Mouse (Mus musculus): ENCODE measurements around the gene Nudt22. TPM values are rescaled to one million over a fixed set of nuclear protein-coding genes. Genes with fewer than 3 reads are reported as not detected.

Nudt22 gene
- polyA plus RNA-seq, 1 experiment: 68.1 TPM

GRCm38 (mm10) chr19:6954046-6954445 lies 41.9 kb downstream of the Nudt22 start:
- WGBS: 18% methylated on average over 9 of the region's 9 CpGs
- no peak for DNase-seq (ENCODE audit: low read depth, low spot score)

GRCm38 (mm10) chr19:6952712-6953037 lies 43.2 kb downstream of the Nudt22 start:
- DNase-seq (ENCODE audit: low read depth, low spot score): no peak
- 13% methylated on average over 3 of the region's 3 CpGs for WGBS

- WGBS: 1% methylated on average over 31 of the region's 31 CpGs
- no peak for DNase-seq (ENCODE audit: low read depth, low spot score)
Measured at GRCm38 (mm10) chr19:6951994-6952711, 43.8 kb downstream of the Nudt22 start.

GRCm38 (mm10) chr19:6951381-6951968 lies 44.4 kb downstream of the Nudt22 start:
- under 1% methylated on average over 35 of the region's 35 CpGs for WGBS
- peak; percentile 93 for DNase-seq (ENCODE audit: low read depth, low spot score)

- DNase-seq (ENCODE audit: low read depth, low spot score): no peak
Measured at GRCm38 (mm10) chr19:6950613-6951153, 45.2 kb downstream of the Nudt22 start.

GRCm38 (mm10) chr19:6949951-6950350 lies 46.0 kb downstream of the Nudt22 start:
- WGBS: 44% methylated on average over 5 of the region's 5 CpGs
- DNase-seq (ENCODE audit: low read depth, low spot score): no peak

More at GRCm38 (mm10) chr19:6950613-6951153, 45.2 kb downstream of the Nudt22 start:
- under 1% methylated on average over 28 of the region's 28 CpGs for WGBS

GRCm38 (mm10) chr19:6949532-6949931 lies 46.4 kb downstream of the Nudt22 start:
- DNase-seq (ENCODE audit: low read depth, low spot score): no peak
- WGBS: 45% methylated on average over 5 of the region's 5 CpGs

- DNase-seq (ENCODE audit: low read depth, low spot score): no peak
- 89% methylated on average over 4 of the region's 4 CpGs for WGBS
Measured at GRCm38 (mm10) chr19:6948186-6948585, 47.7 kb downstream of the Nudt22 start.

- WGBS: 57% methylated on average over 4 of the region's 4 CpGs
- no peak for DNase-seq (ENCODE audit: low read depth, low spot score)
Measured at GRCm38 (mm10) chr19:6947742-6948141, 48.2 kb downstream of the Nudt22 start.

- no peak for DNase-seq (ENCODE audit: low read depth, low spot score)
- WGBS: 90% methylated on average over 6 of the region's 6 CpGs
Measured at GRCm38 (mm10) chr19:6943709-6944108, 52.2 kb downstream of the Nudt22 start.

Other genes starting within 250 kb of the Nudt22 start
- 25.1 and 30.9 TPM in 2 replicates for gene Rps6ka4, start 155.5 kb downstream of the Nudt22 start, polyA plus RNA-seq (2012; rRNA removed)
- 6.7 and 11.6 TPM in 2 replicates for gene Ccdc88b, start 137.9 kb downstream of the Nudt22 start, polyA plus RNA-seq (2012; rRNA removed)
- 79.9 and 88.6 TPM in 2 replicates for gene Trmt112, start 86.4 kb downstream of the Nudt22 start, polyA plus RNA-seq (2012; rRNA removed)
- 177 and 243 TPM in 2 replicates for gene Prdx5, start 86.0 kb downstream of the Nudt22 start, polyA plus RNA-seq (2012; rRNA removed)
- 175 and 234 TPM in 2 replicates for gene Esrra, start 74.3 kb downstream of the Nudt22 start, polyA plus RNA-seq (2012; rRNA removed)
- 0.19 TPM in 1 of 2 replicates, not detected in the other for gene Catsperz, start 70.7 kb downstream of the Nudt22 start, polyA plus RNA-seq (2012; rRNA removed)
- not detected in 2 replicates for gene Kcnk4, start 61.6 kb downstream of the Nudt22 start, polyA plus RNA-seq (2012; rRNA removed)
- gene Bad, start 54.3 kb downstream of the Nudt22 start, polyA plus RNA-seq (2012; rRNA removed): 78.2 and 105 TPM in 2 replicates
- 63.3 and 70.7 TPM in 2 replicates for gene Gpr137, start 53.6 kb downstream of the Nudt22 start, polyA plus RNA-seq (2012; rRNA removed)
- gene Ppp1r14b, start 21.1 kb downstream of the Nudt22 start, polyA plus RNA-seq (2012; rRNA removed): 98.4 and 98.9 TPM in 2 replicates
- 383 and 614 TPM in 2 replicates for gene Plcb3, start 19.6 kb downstream of the Nudt22 start, polyA plus RNA-seq (2012; rRNA removed)
- gene Fkbp2, start 15.6 kb downstream of the Nudt22 start, polyA plus RNA-seq (2012; rRNA removed): 63.9 and 76.9 TPM in 2 replicates
- 17.2 and 17.5 TPM in 2 replicates for gene Vegfb, start 8.5 kb downstream of the Nudt22 start, polyA plus RNA-seq (2012; rRNA removed)
- 44.6 and 46.9 TPM in 2 replicates for gene Dnajc4, start 3.5 kb downstream of the Nudt22 start, polyA plus RNA-seq (2012; rRNA removed)
- gene Trpt1, start within 50 bp of the Nudt22 start, polyA plus RNA-seq (2012; rRNA removed): 10.0 and 11.4 TPM in 2 replicates
- gene Fermt3, start 23.4 kb upstream of the Nudt22 start, polyA plus RNA-seq (2012; rRNA removed): 17.3 and 20.1 TPM in 2 replicates
- gene Stip1, start 43.9 kb upstream of the Nudt22 start, polyA plus RNA-seq (2012; rRNA removed): 43.9 and 51.2 TPM in 2 replicates
- gene Macrod1, start 60.7 kb upstream of the Nudt22 start, polyA plus RNA-seq (2012; rRNA removed): 19.2 and 22.4 TPM in 2 replicates
- 0.14 TPM in 2 replicates for gene Flrt1, start 109.6 kb upstream of the Nudt22 start, polyA plus RNA-seq (2012; rRNA removed)
- 117 and 118 TPM in 2 replicates for gene Otub1, start 210.2 kb upstream of the Nudt22 start, polyA plus RNA-seq (2012; rRNA removed)
- gene Cox8a, start 221.5 kb upstream of the Nudt22 start, polyA plus RNA-seq (2012; rRNA removed): 2,194 and 2,281 TPM in 2 replicates
- 24.2 and 24.8 TPM in 2 replicates for gene Naa40, start 245.1 kb upstream of the Nudt22 start, polyA plus RNA-seq (2012; rRNA removed)